Comparison of ENCODE assay signal across 17 mouse cellular contexts in genomic region chr11:82310336-82311045, GRCm38 (mm10). TPM values are rescaled to one million over a fixed set of nuclear protein-coding genes. Genes with fewer than 3 reads are reported as not detected.
DNase-seq lines count a peak whose midpoint lies in the region; ATAC-seq and TF ChIP-seq lines count a peak whose summit lies in the region.
"Had no signal": no experiment of that assay in that cellular context is flagged by ENCODE, and none has a peak within 500 bp of the region (broad histone marks: within the 10 kb centered on the region; RNA-seq: fewer than 3 reads in every experiment).

No protein-coding gene starts in this region.

- intact Hi-C loops in left cerebral cortex, postnatal 10 days (cut with DNase I) = no loop called here

- no peaks in the 10 kb centered on the region for H3K36me3 ChIP-seq in forebrain, embryonic 15.5 days
- H3K36me3 ChIP-seq in hindbrain, embryonic 11.5 days (ENCODE audit: control insufficient read depth, insufficient read depth, low read length) = no peaks in the 10 kb centered on the region
- H3K36me3 ChIP-seq in midbrain, postnatal 0 days (ENCODE audit: insufficient read depth, low read length) = no peaks in the 10 kb centered on the region
- H3K36me3 ChIP-seq in intestine, embryonic 15.5 days = no peaks in the 10 kb centered on the region
- H3K36me3 ChIP-seq: heart, embryonic 12.5 days had no signal

- H3K9ac ChIP-seq in forebrain, embryonic 15.5 days (replicated peaks) = no peak overlapping the region
- no peak overlapping the region for H3K9ac ChIP-seq in hindbrain, embryonic 11.5 days (ENCODE audit: low read depth, low read length)
- no peak overlapping the region for H3K9ac ChIP-seq in midbrain, postnatal 0 days (replicated peaks; ENCODE audit: low read length, poor library complexity, severe bottlenecking)
- H3K9ac ChIP-seq in intestine, embryonic 15.5 days = no peak overlapping the region
- H3K9ac ChIP-seq: heart, embryonic 12.5 days had no signal

- DNase-seq in left cerebral cortex, postnatal 10 days (ENCODE audit: extremely low spot score in 1 of 2, low spot score in 2 of 2) = peak; percentile 8 to 42
- no peak for DNase-seq in left cerebral cortex, adult 8-10 months (ENCODE audit: low spot score in 2 of 2)
- DNase-seq in hindbrain, embryonic 11.5 days (ENCODE audit: low spot score) = peak; percentile 11
- DNase-seq in midbrain, postnatal 0 days (ENCODE audit: low spot score) = peak; percentile 72
- DNase-seq in ovary, postnatal 10 days (ENCODE audit: low spot score) = no peak
- DNase-seq: cerebellum, postnatal 36 days; gastrocnemius, adult 2 months; layer of hippocampus, adult 9-11 months; lung, adult 18-20 months; spleen, adult 18-20 months had no signal

- peak overlapping the region; percentile 9; the same call in 1 of the 2 replicates for H3K4me3 ChIP-seq in forebrain, embryonic 15.5 days
- H3K4me3 ChIP-seq in hindbrain, embryonic 11.5 days (ENCODE audit: low read depth, low read length) = no peak overlapping the region
- H3K4me3 ChIP-seq in midbrain, postnatal 0 days (ENCODE audit: low read depth, low read length) = peak overlapping the region; percentile 10; the same call in 1 of the 2 replicates
- no peak overlapping the region for H3K4me3 ChIP-seq in intestine, embryonic 15.5 days (replicated peaks)
- H3K4me3 ChIP-seq: gastrocnemius, adult 2 months; heart, embryonic 12.5 days had no signal

- no peaks in the 10 kb centered on the region for H3K27me3 ChIP-seq in forebrain, embryonic 15.5 days
- H3K27me3 ChIP-seq in hindbrain, embryonic 11.5 days (ENCODE audit: control insufficient read depth, insufficient read depth, low read length) = no peaks in the 10 kb centered on the region
- no peaks in the 10 kb centered on the region; the same call in 1 of the 2 replicates for H3K27me3 ChIP-seq in midbrain, postnatal 0 days (ENCODE audit: insufficient read depth, low read length)
- H3K27me3 ChIP-seq in intestine, embryonic 15.5 days (replicated peaks) = no peaks in the 10 kb centered on the region; the same call in none of the 2 replicates

- TF ChIP-seq CTCF in midbrain, postnatal 0 days (IDR thresholded peaks at IDR 0.05) = no peak

- peak; percentile 53 for ATAC-seq in forebrain, embryonic 15.5 days (replicated peaks)
- no peak for ATAC-seq in hindbrain, embryonic 11.5 days (ENCODE audit: low FRiP score)
- peak; percentile 52; the same call in 1 of the 2 replicates for ATAC-seq in midbrain, postnatal 0 days (ENCODE audit: low FRiP score)
- no peak for ATAC-seq in intestine, embryonic 15.5 days

- peaks cover 12% of the 10 kb centered on the region for H3K4me1 ChIP-seq in forebrain, embryonic 15.5 days
- H3K4me1 ChIP-seq in hindbrain, embryonic 11.5 days (replicated peaks; ENCODE audit: control insufficient read depth, insufficient read depth, low read length) = peaks cover 3% of the 10 kb centered on the region
- no peaks in the 10 kb centered on the region for H3K4me1 ChIP-seq in midbrain, postnatal 0 days (ENCODE audit: insufficient read depth, low read length)
- H3K4me1 ChIP-seq in intestine, embryonic 15.5 days (replicated peaks) = no peaks in the 10 kb centered on the region
- H3K4me1 ChIP-seq: heart, embryonic 12.5 days had no signal

- H3K4me2 ChIP-seq in forebrain, embryonic 15.5 days (replicated peaks) = peak overlapping the region; percentile 37
- H3K4me2 ChIP-seq in hindbrain, embryonic 11.5 days (replicated peaks; ENCODE audit: low read depth, low read length) = no peak overlapping the region
- peak overlapping the region; percentile 29 for H3K4me2 ChIP-seq in midbrain, postnatal 0 days (ENCODE audit: low read depth, low read length, poor library complexity, severe bottlenecking)
- H3K4me2 ChIP-seq in intestine, embryonic 15.5 days (replicated peaks) = no peak overlapping the region
- H3K4me2 ChIP-seq: heart, embryonic 12.5 days had no signal

- H3K9me3 ChIP-seq in forebrain, embryonic 15.5 days = no peaks in the 10 kb centered on the region
- no peaks in the 10 kb centered on the region for H3K9me3 ChIP-seq in hindbrain, embryonic 11.5 days (ENCODE audit: control insufficient read depth, low read length)
- no peaks in the 10 kb centered on the region for H3K9me3 ChIP-seq in midbrain, postnatal 0 days (ENCODE audit: low read length)
- H3K9me3 ChIP-seq in intestine, embryonic 15.5 days = no peaks in the 10 kb centered on the region
- H3K9me3 ChIP-seq: heart, embryonic 12.5 days had no signal

- no peak overlapping the region for H3K27ac ChIP-seq in forebrain, embryonic 15.5 days (replicated peaks)
- no peak overlapping the region for H3K27ac ChIP-seq in hindbrain, embryonic 11.5 days (ENCODE audit: low read depth, low read length)
- peak overlapping the region; percentile 9; the same call in 1 of the 2 replicates for H3K27ac ChIP-seq in midbrain, postnatal 0 days (ENCODE audit: low read depth, low read length)
- no peak overlapping the region for H3K27ac ChIP-seq in intestine, embryonic 15.5 days
- H3K27ac ChIP-seq: gastrocnemius, adult 2 months; kidney, postnatal 0 days; stomach, postnatal 0 days had no signal

- WGBS in forebrain, embryonic 15.5 days = 8% methylated on average over 11 of the region's 12 CpGs
- 24% methylated on average over 12 of the region's 12 CpGs for WGBS in hindbrain, embryonic 11.5 days
- WGBS in midbrain, postnatal 0 days = 8% methylated on average over 12 of the region's 12 CpGs
- WGBS in intestine, embryonic 15.5 days = 25% methylated on average over 12 of the region's 12 CpGs

RNA-seq across cellular contexts. Expression of gene Ccl1, which starts 5.0 kb away (rescaled TPM):
- total RNA-seq in left cerebral cortex, postnatal 10 days (2021) = not detected
- total RNA-seq in left cerebral cortex, adult 8-10 months (2022) = not detected
- polyA plus RNA-seq in forebrain, embryonic 15.5 days (2015; fragmentation: Nextera tagmentation; extraction: Ambion mirVana) = not detected in 2 replicates
- polyA plus RNA-seq in hindbrain, embryonic 11.5 days (2014; fragmentation: Nextera tagmentation; extraction: Ambion mirVana) = not detected in 2 replicates
- not detected in 2 replicates for total RNA-seq in midbrain, postnatal 0 days (2014; rRNA removed)
- 1.3 TPM in 2 replicates for polyA plus RNA-seq in midbrain, postnatal 0 days (2015; fragmentation: Nextera tagmentation; extraction: Ambion mirVana)
- polyA plus RNA-seq in intestine, embryonic 15.5 days (2015; fragmentation: Nextera tagmentation; extraction: Ambion mirVana) = not detected in 2 replicates
- total RNA-seq: gastrocnemius, adult 2 months; neutrophil, adult 5-6 weeks had no signal
- polyA plus RNA-seq: heart, embryonic 12.5 days; kidney, postnatal 0 days; limb, embryonic 14.5 days; stomach, postnatal 0 days had no signal

Comparison
In these comparisons a context has a peak if more than half of its experiments do, and no peak if none do; other contexts are left out.
1. DNase-seq: peak in left cerebral cortex, postnatal 10 days (2 of 2), hindbrain, embryonic 11.5 days (single experiment) and midbrain, postnatal 0 days (single experiment); none in left cerebral cortex, adult 8-10 months (0 of 2) and ovary, postnatal 10 days (single experiment).
2. ATAC-seq: peak in forebrain, embryonic 15.5 days (single experiment) and midbrain, postnatal 0 days (single experiment); none in hindbrain, embryonic 11.5 days (single experiment) and intestine, embryonic 15.5 days (single experiment).
3. H3K4me2 ChIP-seq: peak in forebrain, embryonic 15.5 days (single experiment) and midbrain, postnatal 0 days (single experiment); none in hindbrain, embryonic 11.5 days (single experiment) and intestine, embryonic 15.5 days (single experiment).
4. H3K4me3 ChIP-seq: peak in forebrain, embryonic 15.5 days (single experiment) and midbrain, postnatal 0 days (single experiment); none in hindbrain, embryonic 11.5 days (single experiment) and intestine, embryonic 15.5 days (single experiment).